Mouse (Mus musculus) MEL (cell line): ENCODE measurements at regions not wholly inside any gene's neighbourhood (a gene's known extent, or its start where the extent isn't known, plus 50 kb on each side); places are given as distances from the start of the nearest gene placed in this dataset.

Experiments
- DNase-seq: peaks from one replicate; pipeline ENCODE4 v3.0.0; 2011; ENCODE audit warnings: low read depth, low spot score
- H3K27ac ChIP-seq: 2 replicates; pipeline ENCODE4 v1.5.1; 2012; ENCODE audit warnings: low read depth, mild to moderate bottlenecking, control low read depth, low read length, moderate library complexity; ENCODE audit not compliant: control insufficient read depth
- H3K27me3 ChIP-seq, 2 experiments: fragments of 150-350 bp in 1 of 2; sonication (generic) in 1 of 2; 2 replicates each; pipeline ENCODE4 v1.6.1; 2012; ENCODE audit warnings: low read length in 2 of 2, mild to moderate bottlenecking in 2 of 2, improper control_type of control experiment in 1 of 2, moderate library complexity in 1 of 2; ENCODE audit not compliant: insufficient read depth in 2 of 2, control insufficient read depth in 1 of 2
- H3K36me3 ChIP-seq, 2 experiments: 2 replicates each; pipeline ENCODE4 v1.6.1; 2012 to 2014; ENCODE audit warnings: low read length in 2 of 2, improper control_type of control experiment in 1 of 2, inconsistent platforms in 1 of 2, mild to moderate bottlenecking in 1 of 2; ENCODE audit not compliant: insufficient read depth in 2 of 2, control insufficient read depth in 1 of 2
- H3K4me1 ChIP-seq, 2 experiments: fragments of 150-350 bp in 1 of 2; sonication (generic) in 1 of 2; 2 replicates each; pipeline ENCODE4 v1.6.1; 2012; ENCODE audit warnings: low read length in 2 of 2, improper control_type of control experiment in 1 of 2, mild to moderate bottlenecking in 1 of 2; ENCODE audit not compliant: insufficient read depth in 2 of 2, control insufficient read depth in 1 of 2
- H3K4me3 ChIP-seq, 2 experiments: fragments of 150-350 bp in 1 of 2; sonication (generic) in 1 of 2; 2 replicates each; pipeline ENCODE4 v1.5.1; 2012; ENCODE audit warnings: low read depth in 2 of 2, low read length in 2 of 2, mild to moderate bottlenecking in 2 of 2, moderate library complexity in 2 of 2, control low read depth in 1 of 2, improper control_type of control experiment in 1 of 2; ENCODE audit not compliant: control insufficient read depth in 1 of 2, insufficient read depth in 1 of 2
- H3K79me2 ChIP-seq: 2 replicates; pipeline ENCODE4 v1.6.1; 2012; ENCODE audit warnings: mild to moderate bottlenecking, low read length, moderate library complexity; ENCODE audit not compliant: control insufficient read depth, poor library complexity, insufficient read depth
- H3K9ac ChIP-seq: 2 replicates; pipeline ENCODE4 v1.6.1; 2012; ENCODE audit warnings: low read depth, mild to moderate bottlenecking, control low read depth, low read length, moderate library complexity; ENCODE audit not compliant: control insufficient read depth, poor library complexity, severe bottlenecking
- H3K9me3 ChIP-seq: fragments of 150-350 bp; sonication (generic); replicated peaks from 2 replicates; pipeline ENCODE4 v1.6.1; 2012; ENCODE audit warnings: mild to moderate bottlenecking, low read length, improper control_type of control experiment, moderate library complexity; ENCODE audit not compliant: insufficient read depth
- CHD2 ChIP-seq: IDR thresholded peaks from 2 replicates; pipeline ENCODE4 v1.6.1; 2011; ENCODE audit warnings: low read length, improper control_type of control experiment
- CTCF ChIP-seq, 3 experiments: IDR thresholded peaks in 2 of 3; conservative IDR thresholded peaks in 1 of 3; 2 replicates each; pipeline ENCODE4 v1.5.1; 2011 to 2012; ENCODE audit warnings: low read length in 3 of 3, low read depth in 2 of 3, mild to moderate bottlenecking in 2 of 3, improper control_type of control experiment in 1 of 3, inconsistent platforms in 1 of 3, mixed read lengths in 1 of 3, moderate library complexity in 1 of 3; ENCODE audit not compliant: control insufficient read depth in 1 of 3, insufficient read depth in 1 of 3, poor library complexity in 1 of 3, severe bottlenecking in 1 of 3
- ETS1 ChIP-seq: IDR thresholded peaks from 2 replicates; pipeline ENCODE4 v1.6.1; 2012; ENCODE audit warnings: low read depth, mild to moderate bottlenecking, inconsistent platforms, low read length, improper control_type of control experiment, moderate library complexity
- HCFC1 ChIP-seq: IDR thresholded peaks from 2 replicates; pipeline ENCODE4 v1.6.1; 2012; ENCODE audit warnings: low read depth, mild to moderate bottlenecking, inconsistent platforms, low read length, improper control_type of control experiment, moderate library complexity
- JUND ChIP-seq: IDR thresholded peaks from 2 replicates; pipeline ENCODE4 v1.6.1; 2011; ENCODE audit warnings: low read depth, mild to moderate bottlenecking, improper control_type of control experiment, low read length
- MAX ChIP-seq: IDR thresholded peaks from 2 replicates; pipeline ENCODE4 v1.6.1; 2011; ENCODE audit warnings: low read length, improper control_type of control experiment
- MAZ ChIP-seq: IDR thresholded peaks from 2 replicates; pipeline ENCODE4 v1.6.1; 2012; ENCODE audit warnings: low read depth, mild to moderate bottlenecking, inconsistent platforms, low read length, improper control_type of control experiment
- MXI1 ChIP-seq: IDR thresholded peaks from 2 replicates; pipeline ENCODE4 v1.6.1; 2011; ENCODE audit warnings: mild to moderate bottlenecking, low read depth, low read length, improper control_type of control experiment
- MYB ChIP-seq: IDR thresholded peaks from 2 replicates; pipeline ENCODE4 v1.6.1; 2011; ENCODE audit warnings: mild to moderate bottlenecking, low read depth, low read length, improper control_type of control experiment
- MYC ChIP-seq: IDR thresholded peaks from 2 replicates; pipeline ENCODE4 v1.6.1; 2011; ENCODE audit warnings: low read depth, mild to moderate bottlenecking, low read length, improper control_type of control experiment, moderate library complexity
- NELFE ChIP-seq: IDR thresholded peaks from 2 replicates; pipeline ENCODE4 v1.6.1; 2011; ENCODE audit warnings: low read depth, low read length, improper control_type of control experiment
- NRF1 ChIP-seq: IDR thresholded peaks from 2 replicates; pipeline ENCODE4 v1.6.1; 2014; ENCODE audit warnings: low read depth, mild to moderate bottlenecking, inconsistent platforms, low read length, improper control_type of control experiment, moderate library complexity; ENCODE audit not compliant: poor library complexity, insufficient read depth, severe bottlenecking
- POLR2A ChIP-seq, 2 experiments: IDR thresholded peaks; 2 replicates each; pipeline ENCODE4 v1.6.1; 2011 to 2012; ENCODE audit warnings: low read length in 2 of 2, mild to moderate bottlenecking in 2 of 2, control low read depth in 1 of 2, improper control_type of control experiment in 1 of 2, low read depth in 1 of 2, moderate library complexity in 1 of 2; ENCODE audit not compliant: control insufficient read depth in 1 of 2, insufficient read depth in 1 of 2, poor library complexity in 1 of 2
- RAD21 ChIP-seq: IDR thresholded peaks from 2 replicates; pipeline ENCODE4 v1.6.1; 2011; ENCODE audit warnings: mild to moderate bottlenecking, low read depth, low read length, improper control_type of control experiment
- RCOR1 ChIP-seq: IDR thresholded peaks from 2 replicates; pipeline ENCODE4 v1.6.1; 2012; ENCODE audit warnings: low read depth, mild to moderate bottlenecking, inconsistent platforms, low read length, improper control_type of control experiment
- SIN3A ChIP-seq: IDR thresholded peaks from 2 replicates; pipeline ENCODE4 v1.6.1; 2012; ENCODE audit warnings: low read length, improper control_type of control experiment, inconsistent platforms
- TAL1 ChIP-seq: IDR thresholded peaks from 2 replicates; pipeline ENCODE4 v1.6.1; 2012; ENCODE audit warnings: mild to moderate bottlenecking, inconsistent platforms, low read length, moderate library complexity, mixed read lengths
- TBP ChIP-seq: IDR thresholded peaks from 2 replicates; pipeline ENCODE4 v1.8.0; 2011; ENCODE audit warnings: low read depth, low read length, improper control_type of control experiment
- TCF12 ChIP-seq: IDR thresholded peaks from 2 replicates; pipeline ENCODE4 v1.6.1; 2014; ENCODE audit warnings: low read depth, mild to moderate bottlenecking, inconsistent platforms, low read length, improper control_type of control experiment, moderate library complexity
- ZC3H11A ChIP-seq: IDR thresholded peaks from 2 replicates; pipeline ENCODE4 v1.6.1; 2012; ENCODE audit warnings: low read depth, mild to moderate bottlenecking, inconsistent platforms, low read length, improper control_type of control experiment
- ZKSCAN1 ChIP-seq: IDR thresholded peaks from 2 replicates; pipeline ENCODE4 v1.6.1; 2012; ENCODE audit warnings: low read depth, mild to moderate bottlenecking, inconsistent platforms, low read length, improper control_type of control experiment, moderate library complexity

GRCm38 (mm10) chr10:120294487-120294886 lies 67.6 kb downstream of the Llph start:
- H3K9me3 ChIP-seq = no peaks in the 10 kb centered on the region
- peaks cover 2% of the 10 kb centered on the region in 2 experiments; a peak in 2 of 4 replicates for H3K27me3 ChIP-seq
- H3K79me2 ChIP-seq = no peaks in the 10 kb centered on the region
- no peak overlapping the region for H3K9ac ChIP-seq
- DNase-seq = no peak
- H3K4me3 ChIP-seq = no peak overlapping the region
- H3K4me1 ChIP-seq = no peaks in the 10 kb centered on the region
- TF ChIP-seq MYC = no peak
- TF ChIP-seq MAZ = no peak
- TF ChIP-seq MAX = no peak
- no peak for TF ChIP-seq ZKSCAN1
- TF ChIP-seq SIN3A = no peak
- TF ChIP-seq RCOR1 = no peak
- TF ChIP-seq HCFC1 = no peak
- no peak for TF ChIP-seq TAL1
- TF ChIP-seq POLR2A (IDR thresholded peaks at IDR 0.05; ENCODE audit: control insufficient read depth in 1 of 2, insufficient read depth in 1 of 2, low read depth in 1 of 2, low read length in 2 of 2, poor library complexity in 1 of 2) = no peak
- no peak for TF ChIP-seq CHD2
- TF ChIP-seq ETS1 = no peak
- TF ChIP-seq CTCF (IDR thresholded peaks at IDR 0.05 in 2 of 3, conservative IDR thresholded peaks at IDR 0.05 in 1 of 3; ENCODE audit: control insufficient read depth in 1 of 3, insufficient read depth in 1 of 3, low read depth in 2 of 3, low read length in 3 of 3, poor library complexity in 1 of 3, severe bottlenecking in 1 of 3) = no peak
- no peak for TF ChIP-seq RAD21
- TF ChIP-seq TBP = no peak
- no peak for TF ChIP-seq TCF12
- no peak for TF ChIP-seq MXI1
- H3K27ac ChIP-seq = no peak overlapping the region
- H3K36me3 ChIP-seq = no peaks in the 10 kb centered on the region

DNA sequence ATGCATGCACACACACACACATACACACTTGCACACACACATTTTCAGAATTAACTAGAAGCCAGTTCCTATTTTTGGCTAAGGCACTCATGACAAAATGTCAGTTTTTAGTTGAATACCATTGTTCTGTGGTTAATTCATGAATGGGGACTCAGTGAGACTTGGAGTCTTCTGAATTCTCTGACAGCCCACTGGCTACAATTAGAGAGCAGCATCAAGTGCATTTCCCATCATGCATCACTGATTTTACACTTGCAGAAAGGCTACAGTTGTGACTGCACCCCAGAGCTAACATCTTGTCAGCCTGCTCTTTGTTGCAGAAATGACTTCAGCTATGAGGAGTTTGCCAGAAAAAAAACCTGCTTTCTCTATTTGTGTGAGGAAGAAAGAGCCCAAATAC lies 70.4 kb downstream of the Llph start:
- TF ChIP-seq ZC3H11A (no peak), MAX (no peak), MYB (no peak), CHD2 (no peak), HCFC1 (no peak), JUND (no peak), MXI1 (no peak), NELFE (no peak), NRF1 (no peak)
- Histone ChIP-seq H3K9ac (no peak overlapping the region), H3K79me2 (no peaks in the 10 kb centered on the region), H3K4me1 (no peaks in the 10 kb centered on the region), H3K27ac (no peak overlapping the region), H3K36me3 (no peaks in the 10 kb centered on the region), H3K27me3 (peaks cover 0 to 2% of the 10 kb centered on the region in 2 experiments; a peak in 1 of 4 replicates), H3K4me3 (no peak overlapping the region), H3K9me3 (no peaks in the 10 kb centered on the region)
- no peak for DNase-seq
